Mouse (Mus musculus) cerebellum, adult 2 months (tissue): ENCODE results near the gene Aldh1l2.

Experiments used
- CTCF ChIP-seq: fragments of 200-500 bp; IDR thresholded peaks from 2 replicates; pipeline ENCODE4 v1.5.1; 2011; ENCODE audit warnings: low read depth, mild to moderate bottlenecking, control low read depth, low read length, moderate library complexity, borderline replicate concordance; ENCODE audit not compliant: insufficient read depth
- POLR2A ChIP-seq: fragments of 200-500 bp; IDR thresholded peaks from 2 replicates; pipeline ENCODE4 v1.6.1; 2011; ENCODE audit warnings: low read length, control low read depth, borderline replicate concordance; ENCODE audit not compliant: insufficient read depth

GRCm38 (mm10) chr10:83544103-83544479 lies 10.2 kb upstream of the Aldh1l2 start:
- TF ChIP-seq POLR2A: no peak
- no peak for TF ChIP-seq CTCF
